Mouse (Mus musculus): ENCODE measurements around the gene Fam131b.
A peak's percentile ranks its signal among the peaks of the same experiment; 100 is the strongest.

Fam131b gene

GRCm38 (mm10) chr6:42355366-42355765, 30.9 kb upstream of the Fam131b start:
- DNase-seq: no peak

- DNase-seq: no peak
These were observed 29.9 kb upstream of the Fam131b start for GRCm38 (mm10) chr6:42354076-42355019.

GRCm38 (mm10) chr6:42353180-42353579, 28.7 kb upstream of the Fam131b start:
- no peak for DNase-seq

GRCm38 (mm10) chr6:42352486-42352846, 28.0 kb upstream of the Fam131b start:
- DNase-seq: no peak

- no peak for DNase-seq
These were observed 27.5 kb upstream of the Fam131b start for GRCm38 (mm10) chr6:42351776-42352485.

GRCm38 (mm10) chr6:42350968-42351775, 26.7 kb upstream of the Fam131b start:
- no peak for DNase-seq

GRCm38 (mm10) chr6:42350021-42350967, 25.9 kb upstream of the Fam131b start:
- DNase-seq: peak; percentile 74

GRCm38 (mm10) chr6:42349426-42350020, 25.1 kb upstream of the Fam131b start, which contains the start of gene Zyx:
Gene Zyx (plus strand): TSS chr6:42349630.
- peak; percentile 95 for DNase-seq

- DNase-seq: peak; percentile 85
These were observed 24.6 kb upstream of the Fam131b start for GRCm38 (mm10) chr6:42349006-42349425.

- no peak for DNase-seq
These were observed 24.0 kb upstream of the Fam131b start for GRCm38 (mm10) chr6:42348281-42349005.

- DNase-seq: no peak
These were observed 19.8 kb upstream of the Fam131b start for GRCm38 (mm10) chr6:42344255-42344654.

GRCm38 (mm10) chr6:42343361-42344120, 19.1 kb upstream of the Fam131b start:
- DNase-seq: no peak

- DNase-seq: no peak
These were observed 17.7 kb upstream of the Fam131b start for GRCm38 (mm10) chr6:42342171-42342570.

- no peak for DNase-seq
These were observed 15.5 kb upstream of the Fam131b start for GRCm38 (mm10) chr6:42339981-42340380.

GRCm38 (mm10) chr6:42339189-42339588, 14.7 kb upstream of the Fam131b start:
- DNase-seq: no peak

- DNase-seq: no peak
These were observed 6.5 kb upstream of the Fam131b start for GRCm38 (mm10) chr6:42330946-42331345.

- DNase-seq: no peak
These were observed 5.8 kb upstream of the Fam131b start for GRCm38 (mm10) chr6:42330216-42330615.

- DNase-seq: no peak
These were observed 4.3 kb upstream of the Fam131b start for GRCm38 (mm10) chr6:42328757-42329156.

- no peak for DNase-seq
These were observed 2.1 kb upstream of the Fam131b start for GRCm38 (mm10) chr6:42326509-42326908.

GRCm38 (mm10) chr6:42325268-42325609, 796 bp upstream of the Fam131b start:
- peak; percentile 75 for DNase-seq

Measured in embryo, embryonic 11 days (tissue).